Mouse (Mus musculus) midbrain, embryonic 12.5 days (tissue): ENCODE results near the gene Hspe1. TPM values are rescaled to one million over a fixed set of nuclear protein-coding genes. Genes with fewer than 3 reads are reported as not detected.
"Not testable (repeated sequence)": the region's sequence is repeated elsewhere in the genome, so short reads cannot be mapped to it uniquely, and the experiment has no call there.

Experiments
- ATAC-seq: fragments of 200-750 bp; cut with Nextera tagmentation; 2 replicates; pipeline ENCODE4 v1.8.0; 2017; ENCODE audit warnings: low read depth, moderate TSS enrichment, moderate library complexity; ENCODE audit not compliant: low FRiP score
- H3K27ac ChIP-seq: fragments of 300-500 bp; sonication (generic); replicated peaks from 2 replicates; pipeline ENCODE4 v1.5.1; 2016; ENCODE audit warnings: mild to moderate bottlenecking
- H3K27me3 ChIP-seq: fragments of 300-500 bp; sonication (generic); 2 replicates; pipeline ENCODE4 v1.6.1; 2016; ENCODE audit warnings: mild to moderate bottlenecking
- H3K36me3 ChIP-seq: fragments of 300-500 bp; sonication (generic); 2 replicates; pipeline ENCODE4 v1.6.1; 2016
- H3K4me1 ChIP-seq: fragments of 300-500 bp; sonication (generic); 2 replicates; pipeline ENCODE4 v1.6.1; 2016
- H3K4me2 ChIP-seq: fragments of 300-500 bp; sonication (generic); replicated peaks from 2 replicates; pipeline ENCODE4 v1.6.1; 2016; ENCODE audit warnings: mild to moderate bottlenecking, moderate library complexity
- H3K4me3 ChIP-seq: fragments of 300-500 bp; sonication (generic); 2 replicates; pipeline ENCODE4 v1.5.1; 2016; ENCODE audit warnings: mild to moderate bottlenecking
- H3K9ac ChIP-seq: fragments of 300-500 bp; sonication (generic); replicated peaks from 2 replicates; pipeline ENCODE4 v1.6.1; 2016; ENCODE audit warnings: mild to moderate bottlenecking, moderate library complexity
- H3K9me3 ChIP-seq: fragments of 300-500 bp; sonication (generic); 2 replicates; pipeline ENCODE4 v1.6.1; 2016; ENCODE audit warnings: mild to moderate bottlenecking
- WGBS: fragments of 180-500 bp; shearing (Covaris S2); methylation state at CpG from one replicate; pipeline ENCODE4 v1.1.7; 2016; 5-methylcytosine and 5-hydroxymethylcytosine counted together
- polyA plus RNA-seq: library from polyadenylated mRNA; unstranded; fragments of >200 nt; fragmentation: Nextera tagmentation; extraction: Ambion mirVana; gene quantifications from 2 replicates; pipeline ENCODE4 v1.2.1, GENCODE M21; 2016

Hspe1 gene
- polyA plus RNA-seq, 1 experiment from 2014 or later: 373 TPM

DNA sequence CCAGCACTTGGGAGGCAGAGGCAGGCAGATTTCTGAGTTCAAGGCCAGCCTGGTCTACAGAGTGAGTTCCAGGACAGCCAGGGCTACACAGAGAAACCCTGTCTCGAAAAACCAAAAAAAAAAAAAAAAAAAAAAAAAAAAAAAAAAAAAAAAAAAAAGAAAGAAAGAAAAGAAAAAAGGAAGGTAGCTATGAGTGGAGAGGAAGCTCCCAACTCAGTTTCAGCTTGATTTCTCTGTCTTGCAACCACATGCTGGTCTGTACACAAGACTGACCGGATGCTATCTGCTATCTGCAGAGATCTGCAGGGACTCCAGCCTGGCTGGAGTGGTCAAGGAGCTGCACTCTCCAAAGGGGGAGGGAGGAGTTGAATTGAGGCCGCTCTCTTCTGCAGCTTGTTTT is 29.5 kb upstream of the Hspe1 start:
- not testable (repeated sequence) for H3K27ac ChIP-seq, ATAC-seq, H3K27me3 ChIP-seq, H3K4me3 ChIP-seq, H3K9ac ChIP-seq, H3K4me2 ChIP-seq, H3K36me3 ChIP-seq, H3K9me3 ChIP-seq, H3K4me1 ChIP-seq
- WGBS: 86% methylated on average over 2 of the region's 3 CpGs

- Histone ChIP-seq H3K4me3 (no peak overlapping the region), H3K4me2 (no peak overlapping the region), H3K9ac (no peak overlapping the region), H3K9me3 (no peaks in the 10 kb centered on the region), H3K36me3 (peaks cover 18% of the 10 kb centered on the region), H3K4me1 (no peaks in the 10 kb centered on the region), H3K27me3 (no peaks in the 10 kb centered on the region), H3K27ac (no peak overlapping the region)
- WGBS: 93% methylated on average over 5 of the region's 5 CpGs
- ATAC-seq: no peak
Observed at GRCm38 (mm10) chr1:55061099-55061498, 26.8 kb upstream of the Hspe1 start.

DNA sequence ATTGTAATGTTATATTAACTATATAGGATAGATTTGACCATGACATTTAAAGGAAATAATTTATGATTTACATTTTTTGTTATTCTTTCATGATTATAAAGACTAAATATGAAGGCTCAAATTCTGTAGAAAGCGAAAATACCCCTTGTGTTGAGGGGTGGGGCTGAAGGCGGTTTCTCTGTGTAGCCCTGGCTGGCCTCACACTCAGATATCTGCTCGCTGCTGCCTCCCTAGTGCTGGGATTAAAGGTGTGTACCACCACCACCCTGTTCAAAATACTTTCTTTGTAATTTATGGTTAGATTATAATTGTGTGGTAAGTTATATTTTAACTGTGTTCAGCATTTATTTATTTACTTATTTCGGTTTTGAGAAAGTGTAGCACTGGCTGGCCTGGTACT is 26.2 kb upstream of the Hspe1 start:
- no peak overlapping the region for H3K27ac ChIP-seq
- no peak overlapping the region for H3K9ac ChIP-seq
- no peaks in the 10 kb centered on the region for H3K27me3 ChIP-seq
- peaks cover 25% of the 10 kb centered on the region for H3K36me3 ChIP-seq
- H3K9me3 ChIP-seq: no peaks in the 10 kb centered on the region
- H3K4me1 ChIP-seq: no peaks in the 10 kb centered on the region
- no peak overlapping the region for H3K4me2 ChIP-seq
- WGBS: 91% methylated on average over 4 of the region's 4 CpGs
- no peak for ATAC-seq
- H3K4me3 ChIP-seq: no peak overlapping the region

- peaks cover 48% of the 10 kb centered on the region for H3K36me3 ChIP-seq
Observed at GRCm38 (mm10) chr1:55072328-55072727, 15.6 kb upstream of the Hspe1 start.

DNA sequence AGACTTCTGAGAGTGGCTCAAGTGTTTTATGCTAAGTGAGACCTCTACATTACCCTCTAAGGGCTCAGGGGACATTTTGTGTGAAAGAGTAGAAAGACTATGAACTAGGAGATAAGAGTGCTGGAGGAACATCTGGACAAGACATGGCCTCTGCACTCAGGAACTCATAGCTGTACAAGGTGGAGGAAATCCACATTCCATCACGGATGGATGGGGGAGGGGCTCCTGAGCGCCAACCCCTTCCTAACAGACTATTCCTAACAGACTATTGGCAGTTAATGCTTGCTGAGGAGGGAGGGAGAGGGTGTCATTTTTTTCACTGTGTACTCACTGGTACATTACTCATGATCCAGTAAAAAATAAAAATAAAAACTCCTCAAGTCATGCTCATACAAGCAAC is 13.2 kb upstream of the Hspe1 start:
- no peak overlapping the region for H3K4me3 ChIP-seq
- no peak overlapping the region for H3K9ac ChIP-seq
- H3K4me1 ChIP-seq: no peaks in the 10 kb centered on the region
- H3K4me2 ChIP-seq: no peak overlapping the region
- ATAC-seq: no peak
- no peak overlapping the region for H3K27ac ChIP-seq
- H3K36me3 ChIP-seq: peaks cover 56% of the 10 kb centered on the region
- H3K9me3 ChIP-seq: no peaks in the 10 kb centered on the region
- no peaks in the 10 kb centered on the region for H3K27me3 ChIP-seq
- 80% methylated on average over 2 of the region's 2 CpGs for WGBS

More at GRCm38 (mm10) chr1:55072328-55072727, 15.6 kb upstream of the Hspe1 start:
- H3K9ac ChIP-seq, H3K27ac ChIP-seq, H3K4me2 ChIP-seq, ATAC-seq, H3K4me3 ChIP-seq, H3K4me1 ChIP-seq, H3K27me3 ChIP-seq, H3K9me3 ChIP-seq: not testable (repeated sequence)

DNA sequence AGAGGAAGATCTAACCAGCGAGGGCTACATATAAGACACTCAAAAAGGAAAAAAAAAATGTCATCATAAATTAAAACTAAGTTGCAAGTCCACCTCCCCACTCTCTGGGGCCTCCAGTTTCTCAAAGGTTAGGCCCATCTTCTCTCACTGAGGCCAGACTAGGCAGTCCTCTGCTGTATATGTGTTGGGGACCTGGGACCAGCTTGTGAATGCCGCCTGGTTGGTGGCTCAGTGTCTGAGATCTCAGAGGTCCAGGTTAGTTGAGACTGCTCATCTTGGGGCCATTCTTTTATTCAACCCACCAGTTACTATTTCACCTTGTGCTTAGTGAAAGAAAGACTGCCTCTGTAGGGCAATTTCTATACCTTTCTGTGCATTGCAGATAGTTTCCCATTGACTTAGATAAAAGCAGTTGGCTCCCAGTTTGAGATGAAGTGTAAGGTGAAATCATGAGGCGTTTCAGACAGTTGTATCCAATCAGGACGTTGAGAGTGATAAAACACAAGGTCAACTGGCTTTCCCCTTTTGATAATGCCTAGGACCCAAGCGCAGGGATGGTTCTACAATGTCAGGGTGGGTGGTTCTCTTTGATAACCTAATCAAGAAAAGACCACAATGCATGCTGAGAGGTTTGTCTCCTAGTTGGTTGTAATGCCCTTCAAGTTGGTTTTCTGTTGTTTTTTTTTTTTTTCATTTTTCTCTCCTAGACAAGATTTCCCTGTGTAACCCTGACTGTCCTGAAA is 12.1 kb upstream of the Hspe1 start:
- no peaks in the 10 kb centered on the region for H3K4me1 ChIP-seq
- no peak for ATAC-seq
- H3K27ac ChIP-seq: no peak overlapping the region
- no peak overlapping the region for H3K4me2 ChIP-seq
- H3K36me3 ChIP-seq: peaks cover 61% of the 10 kb centered on the region
- H3K9ac ChIP-seq: no peak overlapping the region
- H3K27me3 ChIP-seq: no peaks in the 10 kb centered on the region
- H3K9me3 ChIP-seq: no peaks in the 10 kb centered on the region
- WGBS: 78% methylated on average over 5 of the region's 5 CpGs
- no peak overlapping the region for H3K4me3 ChIP-seq

DNA sequence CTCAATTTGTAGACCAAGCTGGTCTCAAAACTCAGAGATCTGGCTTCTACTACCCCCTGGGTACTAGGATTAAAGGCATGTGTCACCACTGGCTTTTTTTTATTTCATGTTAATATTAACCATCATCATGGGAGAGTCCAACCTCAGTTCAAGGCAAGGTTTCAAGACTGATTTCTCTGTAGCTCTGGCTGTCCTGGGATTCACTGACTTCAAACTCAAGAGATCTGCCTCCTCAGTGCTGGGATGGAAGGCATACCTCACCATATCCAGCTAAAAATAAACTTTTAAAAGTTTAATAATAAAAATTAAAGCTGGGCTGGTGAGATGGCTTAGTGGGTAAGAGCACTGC is 11.6 kb upstream of the Hspe1 start:
- Histone ChIP-seq H3K4me2 (no peak overlapping the region), H3K9ac (no peak overlapping the region), H3K27ac (no peak overlapping the region), H3K4me1 (no peaks in the 10 kb centered on the region), H3K27me3 (no peaks in the 10 kb centered on the region), H3K4me3 (no peak overlapping the region), H3K36me3 (peaks cover 61% of the 10 kb centered on the region), H3K9me3 (no peaks in the 10 kb centered on the region)
- ATAC-seq: no peak

GRCm38 (mm10) chr1:55076849-55077516 is 10.9 kb upstream of the Hspe1 start:
- H3K36me3 ChIP-seq: peaks cover 61% of the 10 kb centered on the region
- H3K9ac ChIP-seq: no peak overlapping the region
- no peak overlapping the region for H3K4me2 ChIP-seq
- H3K27ac ChIP-seq: no peak overlapping the region
- H3K27me3 ChIP-seq: no peaks in the 10 kb centered on the region
- peak; percentile 6; the same call in 1 of the 2 replicates for ATAC-seq
- H3K4me3 ChIP-seq: no peak overlapping the region
- H3K4me1 ChIP-seq: no peaks in the 10 kb centered on the region
- H3K9me3 ChIP-seq: no peaks in the 10 kb centered on the region
- WGBS: 77% methylated on average over 2 of the region's 2 CpGs

GRCm38 (mm10) chr1:55079677-55080076 is 8.3 kb upstream of the Hspe1 start:
- ATAC-seq: no peak
- no peak overlapping the region for H3K9ac ChIP-seq
- H3K27ac ChIP-seq: no peak overlapping the region
- H3K4me1 ChIP-seq: peaks cover 4% of the 10 kb centered on the region; the same call in 1 of the 2 replicates
- no peak overlapping the region for H3K4me3 ChIP-seq
- H3K9me3 ChIP-seq: 0 out of 2 replicates have a peak, but pooled peaks cover 4% of the 10 kb centered on the region
- H3K27me3 ChIP-seq: no peaks in the 10 kb centered on the region
- no peak overlapping the region for H3K4me2 ChIP-seq
- H3K36me3 ChIP-seq: peaks cover 77% of the 10 kb centered on the region
- WGBS: 98% methylated on average over 4 of the region's 4 CpGs

DNA sequence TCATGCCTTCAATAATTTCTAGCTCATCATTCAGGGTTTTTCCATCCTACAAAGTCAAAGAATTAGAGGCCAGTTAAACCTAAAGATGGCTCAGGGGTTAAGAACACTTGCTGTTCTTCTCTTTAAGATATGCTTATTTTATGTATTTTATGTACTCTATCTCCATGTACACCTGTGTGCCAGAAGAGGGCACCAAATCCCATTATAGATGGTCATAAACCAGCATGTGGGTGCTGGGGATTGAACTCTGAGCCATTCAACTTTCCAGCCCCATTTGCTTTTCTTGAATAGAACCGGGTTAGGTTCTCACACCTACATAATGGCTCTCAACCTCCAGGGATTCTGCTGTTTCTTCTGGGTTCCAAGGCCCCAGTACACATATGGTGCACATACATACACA is 5.8 kb upstream of the Hspe1 start:
- Histone ChIP-seq H3K4me1 (peaks cover 23% of the 10 kb centered on the region), H3K27me3 (no peaks in the 10 kb centered on the region), H3K9me3 (0 out of 2 replicates have a peak, but pooled peaks cover 4% of the 10 kb centered on the region), H3K4me3 (no peak overlapping the region), H3K36me3 (peaks cover 69% of the 10 kb centered on the region), H3K4me2 (no peak overlapping the region), H3K27ac (no peak overlapping the region), H3K9ac (no peak overlapping the region)
- WGBS: 88% methylated on average over 1 of the region's 1 CpGs
- ATAC-seq: no peak

- H3K4me2 ChIP-seq: peak overlapping the region; percentile 91
- H3K36me3 ChIP-seq: peaks cover 39% of the 10 kb centered on the region
- no peak for ATAC-seq
- peaks cover 37% of the 10 kb centered on the region for H3K4me1 ChIP-seq
- WGBS: 53% methylated on average over 7 of the region's 7 CpGs
- H3K9ac ChIP-seq: peak overlapping the region; percentile 37; the same call in 1 of the 2 replicates
- peak overlapping the region; percentile 86; the same call in 1 of the 2 replicates for H3K4me3 ChIP-seq
- H3K27ac ChIP-seq: no peak overlapping the region
- no peaks in the 10 kb centered on the region for H3K27me3 ChIP-seq
- 0 out of 2 replicates have a peak, but pooled peaks cover 4% of the 10 kb centered on the region for H3K9me3 ChIP-seq
Observed at GRCm38 (mm10) chr1:55085781-55086366, 2.1 kb upstream of the Hspe1 start.

- peak overlapping the region; percentile 94 for H3K27ac ChIP-seq
- H3K4me1 ChIP-seq: peaks cover 37% of the 10 kb centered on the region
- under 1% methylated on average over 13 of the region's 13 CpGs for WGBS
- peak overlapping the region; percentile 86 for H3K4me3 ChIP-seq
- peak overlapping the region; percentile 91 for H3K4me2 ChIP-seq
- peaks cover 36% of the 10 kb centered on the region for H3K36me3 ChIP-seq
- 0 out of 2 replicates have a peak, but pooled peaks cover 4% of the 10 kb centered on the region for H3K9me3 ChIP-seq
- peak overlapping the region; percentile 92 for H3K9ac ChIP-seq
- H3K27me3 ChIP-seq: no peaks in the 10 kb centered on the region
- ATAC-seq: no peak
Observed at GRCm38 (mm10) chr1:55086868-55087400, 998 bp upstream of the Hspe1 start.
